ENCODE assay signal across 13 mouse cellular contexts in genomic region chr9:85609152-85609551, GRCm38 (mm10).
DNase-seq lines count a peak whose midpoint lies in the region; ATAC-seq and TF ChIP-seq lines count a peak whose summit lies in the region.
"Had no signal": no experiment of that assay in that cellular context is flagged by ENCODE, and none has a peak within 500 bp of the region (broad histone marks: within the 10 kb centered on the region; RNA-seq: fewer than 3 reads in every experiment).

No protein-coding gene starts in this region.

- H3K9me3 ChIP-seq in midbrain, embryonic 13.5 days: no peaks in the 10 kb centered on the region
- H3K9me3 ChIP-seq in midbrain, embryonic 11.5 days (ENCODE audit: control insufficient read depth, low read length): no peaks in the 10 kb centered on the region
- H3K9me3 ChIP-seq: heart, embryonic 13.5 days; limb, embryonic 13.5 days had no signal

- H3K27me3 ChIP-seq in midbrain, embryonic 13.5 days: no peaks in the 10 kb centered on the region
- no peaks in the 10 kb centered on the region for H3K27me3 ChIP-seq in midbrain, embryonic 11.5 days (ENCODE audit: control insufficient read depth, insufficient read depth, low read length)
- H3K27me3 ChIP-seq: heart, embryonic 13.5 days had no signal

- H3K27ac ChIP-seq in midbrain, embryonic 13.5 days: no peak overlapping the region
- H3K27ac ChIP-seq in midbrain, embryonic 11.5 days (ENCODE audit: low read depth, low read length): no peak overlapping the region
- H3K27ac ChIP-seq in layer of hippocampus, adult 2 months: no peak overlapping the region
- H3K27ac ChIP-seq: heart, embryonic 13.5 days; limb, embryonic 13.5 days had no signal

- H3K4me2 ChIP-seq in midbrain, embryonic 13.5 days (replicated peaks): no peak overlapping the region
- H3K4me2 ChIP-seq in midbrain, embryonic 11.5 days: no peak overlapping the region
- H3K4me2 ChIP-seq: heart, embryonic 13.5 days; limb, embryonic 13.5 days had no signal

- no peak for DNase-seq in midbrain, embryonic 11.5 days (ENCODE audit: low spot score, missing footprints)
- DNase-seq in cerebellum, postnatal 10 days: peak; percentile 78 to 82
- peak; percentile 56 to 81 for DNase-seq in layer of hippocampus, adult 2 months (ENCODE audit: low spot score in 2 of 2)
- DNase-seq in right cerebral cortex, postnatal 25 days: peak; percentile 44
- no peak for DNase-seq in heart, postnatal 4 days
- no peak for DNase-seq in urinary bladder, postnatal 14 days (ENCODE audit: low spot score)
- DNase-seq in spleen, postnatal 14 days (ENCODE audit: low spot score in 2 of 2): no peak
- DNase-seq: kidney, adult 8-10 months; lung, postnatal 4 days; thymus, postnatal 25 days had no signal

- no peaks in the 10 kb centered on the region for H3K36me3 ChIP-seq in midbrain, embryonic 13.5 days
- no peaks in the 10 kb centered on the region for H3K36me3 ChIP-seq in midbrain, embryonic 11.5 days (ENCODE audit: control insufficient read depth, insufficient read depth, low read length)
- H3K36me3 ChIP-seq: heart, embryonic 13.5 days; limb, embryonic 13.5 days had no signal

- no peaks in the 10 kb centered on the region for H3K4me1 ChIP-seq in midbrain, embryonic 13.5 days (replicated peaks)
- H3K4me1 ChIP-seq in midbrain, embryonic 11.5 days (ENCODE audit: control insufficient read depth, insufficient read depth, low read length): no peaks in the 10 kb centered on the region
- H3K4me1 ChIP-seq: heart, embryonic 13.5 days; limb, embryonic 13.5 days had no signal

- no peak for TF ChIP-seq CTCF in layer of hippocampus, adult 2 months (conservative IDR thresholded peaks at IDR 0.05)

- peak; percentile 55; the same call in 1 of the 2 replicates for ATAC-seq in midbrain, embryonic 13.5 days
- no peak for ATAC-seq in midbrain, embryonic 11.5 days (ENCODE audit: low FRiP score)

- H3K9ac ChIP-seq in midbrain, embryonic 13.5 days (replicated peaks): no peak overlapping the region
- no peak overlapping the region for H3K9ac ChIP-seq in midbrain, embryonic 11.5 days (ENCODE audit: low read length)
- H3K9ac ChIP-seq: heart, embryonic 13.5 days; limb, embryonic 13.5 days had no signal

- WGBS in midbrain, embryonic 13.5 days: 93% methylated on average over 3 of the region's 3 CpGs
- 91% methylated on average over 3 of the region's 3 CpGs for WGBS in midbrain, embryonic 11.5 days

- H3K4me3 ChIP-seq in midbrain, embryonic 13.5 days (replicated peaks): no peak overlapping the region
- H3K4me3 ChIP-seq in midbrain, embryonic 11.5 days (ENCODE audit: low read depth, low read length): no peak overlapping the region
- no peak overlapping the region for H3K4me3 ChIP-seq in layer of hippocampus, adult 2 months
- H3K4me3 ChIP-seq: heart, embryonic 13.5 days; limb, embryonic 13.5 days had no signal

Comparison
In these comparisons a context has a peak if more than half of its experiments do, and no peak if none do; other contexts are left out.
1. DNase-seq: peak in cerebellum, postnatal 10 days (2 of 2), layer of hippocampus, adult 2 months (2 of 2) and right cerebral cortex, postnatal 25 days (single experiment); none in midbrain, embryonic 11.5 days (single experiment), heart, postnatal 4 days (single experiment), urinary bladder, postnatal 14 days (single experiment) and spleen, postnatal 14 days (0 of 2).